Mouse (Mus musculus): Measurements from ENCODE around the gene Swi5. TPM values are rescaled to one million over a fixed set of nuclear protein-coding genes. Genes with fewer than 3 reads are reported as not detected.
A peak's percentile ranks its signal among the peaks of the same experiment; 100 is the strongest.

The Swi5 gene
- polyA plus RNA-seq, 1 experiment from 2014 or later, result 445 TPM

- H3K27ac ChIP-seq, result peak within 1 kb of the TSS; percentile 68
- peak within 1 kb of the TSS; percentile 63 for H3K4me3 ChIP-seq (replicated peaks; ENCODE audit: low read depth, low read length)
- H3K36me3 ChIP-seq (ENCODE audit: insufficient read depth, low read length), result peaks cover 15% of the 10 kb centered on the region
- H3K4me1 ChIP-seq (replicated peaks; ENCODE audit: insufficient read depth, low read length), result peaks cover 3% of the 10 kb centered on the region; the same call in 1 of the 2 replicates
- H3K4me2 ChIP-seq (ENCODE audit: low read length), result peak within 1 kb of the TSS; percentile 62
- H3K9me3 ChIP-seq (replicated peaks; ENCODE audit: low read length), result no peaks in the 10 kb centered on the region
- TF ChIP-seq CTCF (IDR thresholded peaks at IDR 0.05; ENCODE audit: low read depth), result no peak
- WGBS, result under 1% methylated on average over 59 of the region's 59 CpGs
- H3K9ac ChIP-seq (ENCODE audit: low read depth, low read length), result peak within 1 kb of the TSS; percentile 68
- DNase-seq (ENCODE audit: low spot score) (peak; percentile 92), ATAC-seq (replicated peaks; ENCODE audit: low FRiP score, low read depth) (peak; percentile 89)
- H3K27me3 ChIP-seq (ENCODE audit: insufficient read depth, low read length), result no peaks in the 10 kb centered on the region
Observed at GRCm38 (mm10) chr2:32259657-32260417, 28.0 kb downstream of the Swi5 start, which contains the start of gene Uck1. TSS of gene Uck1 (minus strand) at chr2:32260159.

DNA sequence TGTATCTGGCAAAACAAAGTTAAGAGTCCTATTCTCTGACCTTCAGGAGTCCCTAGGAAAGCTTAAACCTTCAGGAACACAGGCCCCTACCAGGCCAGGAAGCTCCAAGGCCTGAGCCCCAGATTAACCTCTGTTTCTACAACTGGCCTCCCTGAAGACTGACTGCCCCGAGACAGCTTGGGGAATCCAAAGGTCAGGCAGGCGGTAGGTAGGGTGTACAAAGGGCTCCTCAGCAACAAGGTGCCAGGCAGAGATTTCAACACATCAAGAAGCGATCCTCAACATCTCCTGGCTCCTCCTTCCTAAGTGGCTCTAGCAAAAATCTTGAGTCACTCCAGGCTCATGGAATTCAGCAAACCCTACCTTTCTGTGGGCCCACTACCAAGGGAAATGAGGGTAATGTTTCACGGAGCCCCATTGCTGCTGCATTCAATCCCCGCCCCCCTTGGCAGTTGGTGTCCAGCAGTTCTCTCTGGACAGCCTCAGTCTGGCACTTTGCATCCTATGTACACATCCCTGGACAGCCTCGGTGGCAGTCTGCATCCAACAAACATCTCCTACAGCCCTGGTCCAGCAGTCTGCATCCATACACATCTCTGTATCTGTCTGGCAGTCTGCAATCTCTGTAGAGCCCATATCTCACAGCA is 28.9 kb downstream of the Swi5 start:
- whole genome bisulfite sequencing, result 46% methylated on average over 6 of the region's 6 CpGs
- Histone ChIP-seq H3K4me2 (ENCODE audit: low read length) (peak overlapping the region; percentile 62), H3K27ac (peak overlapping the region; percentile 68; the same call in 1 of the 2 replicates), H3K9me3 (replicated peaks; ENCODE audit: low read length) (no peaks in the 10 kb centered on the region), H3K27me3 (ENCODE audit: insufficient read depth, low read length) (no peaks in the 10 kb centered on the region), H3K36me3 (ENCODE audit: insufficient read depth, low read length) (peaks cover 23% of the 10 kb centered on the region), H3K9ac (ENCODE audit: low read depth, low read length) (peak overlapping the region; percentile 68), H3K4me1 (replicated peaks; ENCODE audit: insufficient read depth, low read length) (peaks cover 3% of the 10 kb centered on the region; the same call in 1 of the 2 replicates), H3K4me3 (replicated peaks; ENCODE audit: low read depth, low read length) (peak overlapping the region; percentile 63)
- no peak for TF ChIP-seq CTCF (IDR thresholded peaks at IDR 0.05; ENCODE audit: low read depth)
- ATAC-seq (replicated peaks; ENCODE audit: low FRiP score, low read depth) (peak; percentile 29; the same call in 1 of the 2 replicates), DNase-seq (ENCODE audit: low spot score) (peak; percentile 10)

GRCm38 (mm10) chr2:32256273-32256672 is 31.6 kb downstream of the Swi5 start:
- Histone ChIP-seq H3K4me1 (replicated peaks; ENCODE audit: insufficient read depth, low read length) (peaks cover 3% of the 10 kb centered on the region; the same call in 1 of the 2 replicates), H3K4me3 (replicated peaks; ENCODE audit: low read depth, low read length) (no peak overlapping the region), H3K9ac (ENCODE audit: low read depth, low read length) (no peak overlapping the region), H3K36me3 (ENCODE audit: insufficient read depth, low read length) (peaks cover 43% of the 10 kb centered on the region), H3K27me3 (ENCODE audit: insufficient read depth, low read length) (no peaks in the 10 kb centered on the region), H3K4me2 (ENCODE audit: low read length) (no peak overlapping the region), H3K27ac (no peak overlapping the region), H3K9me3 (replicated peaks; ENCODE audit: low read length) (no peaks in the 10 kb centered on the region)
- ATAC-seq (replicated peaks; ENCODE audit: low FRiP score, low read depth) (no peak), DNase-seq (ENCODE audit: low spot score) (no peak)
- no peak for TF ChIP-seq CTCF (IDR thresholded peaks at IDR 0.05; ENCODE audit: low read depth)
- 90% methylated on average over 11 of the region's 11 CpGs for WGBS

DNA sequence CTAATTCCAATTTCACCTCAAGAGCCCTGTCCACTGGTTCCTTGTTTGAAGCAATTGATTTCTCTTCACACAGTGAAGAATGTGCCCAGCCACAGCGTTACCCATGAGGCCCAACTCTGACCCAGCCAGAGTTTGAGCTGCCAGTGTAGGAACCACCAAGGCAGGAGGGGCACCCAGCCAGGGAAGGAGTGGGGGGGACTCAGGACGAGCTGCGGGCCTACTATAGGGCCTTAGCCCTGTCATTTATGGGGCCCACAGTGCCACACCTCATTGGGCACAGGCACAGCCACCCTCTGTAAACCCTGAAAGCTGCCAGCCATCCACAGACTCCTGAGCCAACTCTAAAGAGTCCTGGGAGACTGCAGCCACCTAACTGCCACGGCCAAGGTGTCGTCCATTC is 33.3 kb downstream of the Swi5 start:
- TF ChIP-seq CTCF (IDR thresholded peaks at IDR 0.05; ENCODE audit: low read depth), result no peak
- Histone ChIP-seq H3K27ac (no peak overlapping the region), H3K9ac (ENCODE audit: low read depth, low read length) (no peak overlapping the region), H3K4me3 (replicated peaks; ENCODE audit: low read depth, low read length) (no peak overlapping the region), H3K4me1 (replicated peaks; ENCODE audit: insufficient read depth, low read length) (peaks cover 3% of the 10 kb centered on the region; the same call in 1 of the 2 replicates), H3K9me3 (replicated peaks; ENCODE audit: low read length) (no peaks in the 10 kb centered on the region), H3K27me3 (ENCODE audit: insufficient read depth, low read length) (no peaks in the 10 kb centered on the region), H3K4me2 (ENCODE audit: low read length) (no peak overlapping the region), H3K36me3 (ENCODE audit: insufficient read depth, low read length) (peaks cover 53% of the 10 kb centered on the region)
- no peak for ATAC-seq (replicated peaks; ENCODE audit: low FRiP score, low read depth)
- 81% methylated on average over 5 of the region's 5 CpGs for WGBS
- no peak for DNase-seq (ENCODE audit: low spot score)

GRCm38 (mm10) chr2:32253352-32253751 is 34.5 kb downstream of the Swi5 start:
- H3K4me1 ChIP-seq (replicated peaks; ENCODE audit: insufficient read depth, low read length), result no peaks in the 10 kb centered on the region
- H3K27ac ChIP-seq, result no peak overlapping the region
- TF ChIP-seq CTCF (IDR thresholded peaks at IDR 0.05; ENCODE audit: low read depth), result no peak
- no peak overlapping the region for H3K4me3 ChIP-seq (replicated peaks; ENCODE audit: low read depth, low read length)
- no peak overlapping the region for H3K4me2 ChIP-seq (ENCODE audit: low read length)
- WGBS, result 57% methylated on average over 1 of the region's 1 CpGs
- no peaks in the 10 kb centered on the region for H3K9me3 ChIP-seq (replicated peaks; ENCODE audit: low read length)
- H3K9ac ChIP-seq (ENCODE audit: low read depth, low read length), result no peak overlapping the region
- ATAC-seq (replicated peaks; ENCODE audit: low FRiP score, low read depth) (no peak), DNase-seq (ENCODE audit: low spot score) (no peak)
- no peaks in the 10 kb centered on the region for H3K27me3 ChIP-seq (ENCODE audit: insufficient read depth, low read length)
- H3K36me3 ChIP-seq (ENCODE audit: insufficient read depth, low read length), result peaks cover 57% of the 10 kb centered on the region

DNA sequence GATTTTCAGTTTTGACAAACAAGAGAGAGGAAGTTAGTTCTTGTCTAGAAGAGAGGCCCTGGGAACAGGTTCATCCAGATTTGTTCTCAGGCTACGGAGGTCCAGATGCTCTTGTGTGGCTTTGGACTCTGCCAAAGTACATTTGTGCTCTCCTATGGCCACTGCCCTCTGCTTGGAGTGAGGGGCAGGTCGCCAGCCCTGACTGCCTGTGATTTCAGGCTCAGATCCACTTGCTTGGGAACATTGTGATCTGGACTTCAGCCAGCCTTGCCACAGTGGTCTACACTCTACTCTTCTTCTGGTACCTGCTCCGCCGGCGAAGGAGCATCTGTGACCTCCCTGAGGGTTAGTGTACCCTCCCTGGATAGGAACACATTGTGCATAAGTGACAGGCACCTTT is 35.2 kb downstream of the Swi5 start:
- 88% methylated on average over 5 of the region's 5 CpGs for WGBS
- Histone ChIP-seq H3K4me1 (replicated peaks; ENCODE audit: insufficient read depth, low read length) (no peaks in the 10 kb centered on the region), H3K9ac (ENCODE audit: low read depth, low read length) (no peak overlapping the region), H3K27ac (no peak overlapping the region), H3K27me3 (ENCODE audit: insufficient read depth, low read length) (no peaks in the 10 kb centered on the region), H3K4me2 (ENCODE audit: low read length) (no peak overlapping the region), H3K36me3 (ENCODE audit: insufficient read depth, low read length) (peaks cover 53% of the 10 kb centered on the region), H3K4me3 (replicated peaks; ENCODE audit: low read depth, low read length) (no peak overlapping the region), H3K9me3 (replicated peaks; ENCODE audit: low read length) (no peaks in the 10 kb centered on the region)
- TF ChIP-seq CTCF (IDR thresholded peaks at IDR 0.05; ENCODE audit: low read depth), result no peak
- no peak for DNase-seq (ENCODE audit: low spot score)
- ATAC-seq (replicated peaks; ENCODE audit: low FRiP score, low read depth), result no peak
